In genomic region chr11:44453423-44453822, GRCm38 (mm10) we compare ENCODE assay signal across 9 mouse cellular contexts. TPM values are rescaled to one million over a fixed set of nuclear protein-coding genes. Genes with fewer than 3 reads are reported as not detected.
DNase-seq lines count a peak whose midpoint lies in the region; ATAC-seq and TF ChIP-seq lines count a peak whose summit lies in the region.
"Had no signal": no experiment of that assay in that cellular context is flagged by ENCODE, and none has a peak within 500 bp of the region (broad histone marks: within the 10 kb centered on the region; RNA-seq: fewer than 3 reads in every experiment).

No protein-coding gene starts in this region.

- H3K36me3 ChIP-seq in G1E (replicated peaks) = peaks cover 39% of the 10 kb centered on the region

- no peak for ATAC-seq in G1E (ENCODE audit: extremely low read depth, insufficient number of reproducible peaks, low FRiP score, poor library complexity, severe bottlenecking)

- TF ChIP-seq CTCF in G1E (IDR thresholded peaks at IDR 0.05; ENCODE audit: low read depth, low read length) = peak; percentile 60

- H3K9me3 ChIP-seq in G1E (replicated peaks) = no peaks in the 10 kb centered on the region
- H3K9me3 ChIP-seq: heart, embryonic 15.5 days had no signal

- H3K27me3 ChIP-seq in G1E (ENCODE audit: insufficient read depth, low read length) = no peaks in the 10 kb centered on the region
- H3K27me3 ChIP-seq: heart, embryonic 15.5 days had no signal

- H3K4me3 ChIP-seq in G1E (ENCODE audit: low read depth, low read length) = no peak overlapping the region
- H3K4me3 ChIP-seq: heart, embryonic 15.5 days had no signal

- DNase-seq in adrenal gland, adult (ENCODE audit: inconsistent age in 2 of 2, low spot score in 1 of 2) = peak; percentile 22 to 84
- no peak for DNase-seq in adrenal gland, adult 8-10 months
- DNase-seq in G1E (ENCODE audit: low spot score) = no peak
- DNase-seq in cerebellum, postnatal 4 days (ENCODE audit: low spot score in 2 of 2) = peak; percentile 29 to 62
- peak; percentile 57 to 76 for DNase-seq in heart, postnatal 14 days
- DNase-seq in layer of hippocampus, adult 18-20 months (ENCODE audit: low spot score in 2 of 2) = peak; percentile 20 to 66
- DNase-seq in lung, postnatal 14 days = peak; percentile 74
- DNase-seq in right cerebral cortex, adult 18-20 months = peak; percentile 27

- H3K4me1 ChIP-seq in G1E (ENCODE audit: insufficient read depth, low read depth, low read length) = 0 out of 2 replicates have a peak, but pooled peaks cover 4% of the 10 kb centered on the region
- H3K4me1 ChIP-seq: heart, embryonic 15.5 days had no signal

- intact Hi-C loops in heart, postnatal 14 days (cut with DNase I) = loop anchor here (2.0 to 5.0 kb wide), 4 partner anchors 51 to 687 kb away; partner anchors contain the start of gene Il12b

RNA-seq across cellular contexts. Expression of gene Ublcp1, which starts 16.9 kb away (rescaled TPM):
- 10 to 100 TPM; 35.1 to 58.6 (median 50.5) TPM for total RNA-seq in adrenal gland, adult 8-10 months (2022)
- 53.4 and 55.9 TPM in 2 replicates for total RNA-seq in G1E (2014; fragmentation: Nextera tagmentation)
- total RNA-seq in G1E (2017) = 50.9 and 52.1 TPM in 2 replicates
- 2.8 and 3.0 TPM in 2 replicates for polyA plus RNA-seq in G1E (2012)
- total RNA-seq in heart, postnatal 14 days (2021) = 10 to 100 TPM; 30.8 to 44.3 TPM
- 10 to 100 TPM; 46.7 to 49.2 TPM for total RNA-seq in layer of hippocampus, adult 18-20 months (2021)

RNA-seq across cellular contexts. Expression of gene Il12b, which starts 53.6 kb away (rescaled TPM):
- total RNA-seq in adrenal gland, adult 8-10 months (2022) = not detected
- total RNA-seq in G1E (2014; fragmentation: Nextera tagmentation) (not detected in 2 replicates), G1E (2017) (not detected in 2 replicates)
- polyA plus RNA-seq in G1E (2012) = not detected in 2 replicates
- not detected for total RNA-seq in heart, postnatal 14 days (2021)
- not detected for total RNA-seq in layer of hippocampus, adult 18-20 months (2021)
- polyA plus RNA-seq: heart, embryonic 15.5 days had no signal

Comparison
In these comparisons a context has a peak if more than half of its experiments do, and no peak if none do; other contexts are left out.
1. DNase-seq: peak in adrenal gland, adult (2 of 2), cerebellum, postnatal 4 days (2 of 2), heart, postnatal 14 days (2 of 2), layer of hippocampus, adult 18-20 months (2 of 2), lung, postnatal 14 days (single experiment) and right cerebral cortex, adult 18-20 months (single experiment); none in adrenal gland, adult 8-10 months (single experiment) and G1E (single experiment).